Mouse (Mus musculus) kidney, adult 18-20 months (tissue): ENCODE measurements around the gene Draxin.

Experiments used
- DNase-seq: peaks from one replicate; pipeline ENCODE4 v3.0.0; 2021

The Draxin gene

GRCm38 (mm10) chr4:148081201-148081600 is 49.3 kb downstream of the Draxin start:
- DNase-seq = no peak

- no peak for DNase-seq
Measured at GRCm38 (mm10) chr4:148080597-148080973, 49.9 kb downstream of the Draxin start.

GRCm38 (mm10) chr4:148079944-148080596 is 50.4 kb downstream of the Draxin start:
- DNase-seq = peak; percentile 47

GRCm38 (mm10) chr4:148079212-148079611 is 51.3 kb downstream of the Draxin start:
- no peak for DNase-seq

- DNase-seq = no peak
Measured at GRCm38 (mm10) chr4:148075881-148076280, 54.6 kb downstream of the Draxin start.

GRCm38 (mm10) chr4:148075259-148075658 is 55.2 kb downstream of the Draxin start:
- peak; percentile 69 for DNase-seq

GRCm38 (mm10) chr4:148074521-148075189 is 55.8 kb downstream of the Draxin start:
- DNase-seq = no peak

- peak; percentile 49 for DNase-seq
Measured at GRCm38 (mm10) chr4:148071508-148071907, 59.0 kb downstream of the Draxin start.

GRCm38 (mm10) chr4:148069602-148070218 is 60.8 kb downstream of the Draxin start:
- DNase-seq = no peak

- DNase-seq = no peak
Measured at GRCm38 (mm10) chr4:148067346-148067745, 63.2 kb downstream of the Draxin start.

GRCm38 (mm10) chr4:148066401-148066744 is 64.1 kb downstream of the Draxin start:
- DNase-seq = peak; percentile 62

- no peak for DNase-seq
Measured at GRCm38 (mm10) chr4:148065702-148066400, 64.6 kb downstream of the Draxin start.

- DNase-seq = no peak
Measured at GRCm38 (mm10) chr4:148061086-148061480, 69.4 kb downstream of the Draxin start.

- peak; percentile 62 for DNase-seq
Measured at GRCm38 (mm10) chr4:148060120-148061085, 70.1 kb downstream of the Draxin start.

- no peak for DNase-seq
Measured at GRCm38 (mm10) chr4:148058993-148059392, 71.5 kb downstream of the Draxin start.

GRCm38 (mm10) chr4:148058218-148058819 is 72.2 kb downstream of the Draxin start:
- DNase-seq = no peak

GRCm38 (mm10) chr4:148057661-148058209 is 72.8 kb downstream of the Draxin start:
- DNase-seq = no peak

GRCm38 (mm10) chr4:148056801-148057200 is 73.7 kb downstream of the Draxin start:
- DNase-seq = peak; percentile 81

- peak; percentile 47 for DNase-seq
Measured at GRCm38 (mm10) chr4:148056246-148056645, 74.3 kb downstream of the Draxin start.

GRCm38 (mm10) chr4:148054961-148055695 is 75.4 kb downstream of the Draxin start:
- no peak for DNase-seq

GRCm38 (mm10) chr4:148053417-148053920 is 77.0 kb downstream of the Draxin start:
- no peak for DNase-seq
